Mouse (Mus musculus) erythroblast, embryonic 14.5 days (primary cell): ENCODE data around the gene Zscan29.

Experiments used
- GATA1 ChIP-seq: IDR thresholded peaks from 2 replicates; pipeline ENCODE4 v1.6.1; 2012; ENCODE audit warnings: low read length, inconsistent platforms, mixed read lengths
- TAL1 ChIP-seq: IDR thresholded peaks from 3 replicates; pipeline ENCODE4 v1.6.1; 2012; ENCODE audit warnings: low read length, inconsistent platforms, mixed read lengths

GRCm38 (mm10) chr2:121140018-121140882, 30.7 kb downstream of the Zscan29 start, which contains the start of the genes Adal and Lcmt2:
- no peak for TF ChIP-seq GATA1
- no peak for TF ChIP-seq TAL1
